Mouse (Mus musculus) myocyte (in vitro differentiated cells): ENCODE measurements around the gene Ccn5.

ENCODE experiments used
- E2F4 ChIP-seq: IDR thresholded peaks from one replicate; pipeline ENCODE4 v1.6.1; 2011; ENCODE audit warnings: mild to moderate bottlenecking, control low read depth, moderate library complexity; ENCODE audit not compliant: insufficient read depth
- MAX ChIP-seq: IDR thresholded peaks from one replicate; pipeline ENCODE4 v1.6.1; 2011; ENCODE audit warnings: low read depth, mild to moderate bottlenecking, control low read depth
- MYOD1 ChIP-seq, 3 experiments: IDR thresholded peaks; one replicate each; pipeline ENCODE4 v1.6.1; 2011; ENCODE audit warnings: control low read depth in 2 of 3, low read depth in 2 of 3, mild to moderate bottlenecking in 2 of 3, moderate library complexity in 1 of 3; ENCODE audit not compliant: insufficient read length in 2 of 3, control insufficient read depth in 1 of 3
- POLR2A ChIP-seq: IDR thresholded peaks from one replicate; pipeline ENCODE4 v1.6.1; 2011; ENCODE audit warnings: low read depth, mild to moderate bottlenecking, control low read depth, moderate library complexity; ENCODE audit not compliant: insufficient read length
- POLR2AphosphoS2 ChIP-seq: IDR thresholded peaks from one replicate; pipeline ENCODE4 v1.6.1; 2011; ENCODE audit warnings: low read depth, control low read depth; ENCODE audit not compliant: insufficient read length
- REST ChIP-seq: IDR thresholded peaks from one replicate; pipeline ENCODE4 v1.6.1; 2011; ENCODE audit warnings: mild to moderate bottlenecking, control low read depth, moderate library complexity; ENCODE audit not compliant: insufficient read depth, insufficient read length
- TCF12 ChIP-seq: IDR thresholded peaks from one replicate; pipeline ENCODE4 v1.6.1; 2011; ENCODE audit warnings: mild to moderate bottlenecking, control low read depth; ENCODE audit not compliant: poor library complexity, insufficient read depth, severe bottlenecking

DNA sequence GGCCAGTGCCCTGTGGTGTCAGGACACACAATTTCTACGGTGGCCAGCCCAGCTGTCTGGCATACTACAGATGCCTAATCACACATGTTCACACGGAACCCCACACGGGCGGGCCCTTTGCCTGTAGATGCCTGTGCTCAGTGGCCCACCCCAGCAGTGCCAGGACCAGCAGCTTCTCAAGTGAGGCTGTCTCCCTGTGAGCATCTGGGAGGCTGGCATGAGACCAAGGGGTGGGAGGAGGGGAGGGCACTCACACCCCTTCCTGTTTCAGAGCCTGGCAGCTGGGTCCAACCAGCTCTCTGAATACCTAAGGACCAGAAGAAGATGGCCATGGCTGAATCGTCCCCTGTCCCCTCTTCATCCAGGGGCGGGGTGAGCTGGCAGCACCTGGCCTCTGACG is 54.8 kb downstream of the Ccn5 start:
- TF ChIP-seq TCF12 (no peak), POLR2AphosphoS2 (no peak), E2F4 (no peak), POLR2A (no peak), MAX (no peak), MYOD1 (IDR thresholded peaks at IDR 0.05; ENCODE audit: control insufficient read depth in 1 of 3, insufficient read length in 2 of 3, low read depth in 2 of 3) (no peak), REST (no peak)
